Mouse (Mus musculus) limb, embryonic 14.5 days (tissue): ENCODE results near the gene Fermt2. TPM values are rescaled to one million over a fixed set of nuclear protein-coding genes. Genes with fewer than 3 reads are reported as not detected.
"Not testable (repeated sequence)": the region's sequence is repeated elsewhere in the genome, so short reads cannot be mapped to it uniquely, and the experiment has no call there.

Experiments
- ATAC-seq: fragments of 200-750 bp; cut with Nextera tagmentation; 2 replicates; pipeline ENCODE4 v1.8.0; 2017; ENCODE audit warnings: low read depth, moderate number of reproducible peaks, moderate TSS enrichment; ENCODE audit not compliant: low FRiP score
- DNase-seq: peaks from one replicate; pipeline ENCODE4 v3.0.0-alpha.2; 2015; ENCODE audit warnings: low spot score
- H3K27ac ChIP-seq: fragments of 300-500 bp; sonication (generic); replicated peaks from 2 replicates; pipeline ENCODE4 v1.5.1; 2014; ENCODE audit warnings: low read depth, mild to moderate bottlenecking, low read length, moderate library complexity, mixed read lengths
- H3K27me3 ChIP-seq: fragments of 300-500 bp; sonication (generic); 2 replicates; pipeline ENCODE4 v1.6.1; 2014; ENCODE audit warnings: low read length, mixed read lengths; ENCODE audit not compliant: control insufficient read depth, insufficient read depth
- H3K36me3 ChIP-seq: fragments of 300-500 bp; sonication (generic); 2 replicates; pipeline ENCODE4 v1.6.1; 2014; ENCODE audit warnings: mild to moderate bottlenecking, low read length, moderate library complexity, mixed read lengths; ENCODE audit not compliant: control insufficient read depth, insufficient read depth
- H3K4me1 ChIP-seq: fragments of 300-500 bp; sonication (generic); 2 replicates; pipeline ENCODE4 v1.6.1; 2014; ENCODE audit warnings: antibody characterized with exemption, low read length, mixed read lengths; ENCODE audit not compliant: control insufficient read depth, insufficient read depth
- H3K4me2 ChIP-seq: fragments of 300-500 bp; sonication (generic); replicated peaks from 2 replicates; pipeline ENCODE4 v1.6.1; 2014; ENCODE audit warnings: low read depth, mild to moderate bottlenecking, low read length, moderate library complexity; ENCODE audit not compliant: severe bottlenecking
- H3K4me3 ChIP-seq: fragments of 300-500 bp; sonication (generic); replicated peaks from 2 replicates; pipeline ENCODE4 v1.5.1; 2014; ENCODE audit warnings: low read length
- H3K9ac ChIP-seq: fragments of 300-500 bp; sonication (generic); 2 replicates; pipeline ENCODE4 v1.6.1; 2014; ENCODE audit warnings: mild to moderate bottlenecking, low read depth, low read length, moderate library complexity; ENCODE audit not compliant: severe bottlenecking
- H3K9me3 ChIP-seq: fragments of 300-500 bp; sonication (generic); 2 replicates; pipeline ENCODE4 v1.6.1; 2016; ENCODE audit warnings: low read length; ENCODE audit not compliant: control insufficient read depth
- POLR2A ChIP-seq: fragments of 200-500 bp; IDR thresholded peaks from 2 replicates; pipeline ENCODE4 v1.8.0; 2012; ENCODE audit warnings: inconsistent platforms, mild to moderate bottlenecking, moderate library complexity, borderline replicate concordance; ENCODE audit not compliant: insufficient read depth, insufficient read length; ENCODE audit errors: extremely low read depth
- WGBS: fragments of 180-500 bp; shearing (Covaris S2); extraction: QIAGEN DNeasy Blood & Tissue Kit; methylation state at CpG from one replicate; pipeline ENCODE4 v1.1.7; 2014; 5-methylcytosine and 5-hydroxymethylcytosine counted together
- polyA plus RNA-seq, 2 experiments: library from polyadenylated mRNA; depleted of rRNA in 1 of 2; stranded (reverse) in 1 of 2; unstranded in 1 of 2; fragments of >200 nt; fragmentation: Nextera tagmentation in 1 of 2; extraction: Ambion mirVana in 1 of 2; gene quantifications; 2 replicates each; pipeline versions ENCODE4 v1.2.1 to v1.2.3; 2012 to 2014

Gene Fermt2
- polyA plus RNA-seq, 2 experiments = 91.7 to 128 TPM

GRCm38 (mm10) chr14:45503934-45504333 lies 26.0 kb downstream of the Fermt2 start:
- TF ChIP-seq POLR2A = no peak
- no peak for ATAC-seq
- DNase-seq = no peak
- WGBS = 79% methylated on average over 3 of the region's 3 CpGs
- no peaks in the 10 kb centered on the region for H3K27me3 ChIP-seq
- H3K4me3 ChIP-seq = no peak overlapping the region
- H3K27ac ChIP-seq = no peak overlapping the region
- no peak overlapping the region for H3K9ac ChIP-seq
- H3K4me2 ChIP-seq = no peak overlapping the region
- H3K9me3 ChIP-seq = no peaks in the 10 kb centered on the region
- H3K36me3 ChIP-seq = peaks cover 28% of the 10 kb centered on the region
- H3K4me1 ChIP-seq = peaks cover 25% of the 10 kb centered on the region

DNA sequence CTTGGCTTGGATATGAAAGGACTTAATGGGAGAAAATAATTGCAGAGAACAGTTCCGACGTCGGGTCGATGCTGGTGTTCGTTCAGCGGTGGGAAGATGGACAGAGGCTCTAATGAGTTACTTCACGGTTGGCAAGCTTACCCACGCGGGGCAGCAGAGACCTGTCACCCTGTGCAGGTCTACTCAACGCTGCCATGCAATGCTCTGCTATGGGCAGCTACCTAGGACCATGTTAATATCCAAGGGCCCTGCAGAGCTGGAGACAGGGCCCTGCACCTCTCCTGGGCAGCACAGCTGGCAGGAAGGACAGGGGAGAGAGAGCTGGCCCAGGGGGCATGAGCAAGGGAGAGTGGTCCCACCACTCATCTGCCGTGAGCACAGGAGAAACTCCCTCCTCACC lies 29.9 kb downstream of the Fermt2 start:
- H3K4me2 ChIP-seq = no peak overlapping the region
- H3K4me3 ChIP-seq = no peak overlapping the region
- H3K4me1 ChIP-seq = no peaks in the 10 kb centered on the region
- DNase-seq (no peak), ATAC-seq (no peak)
- no peak for TF ChIP-seq POLR2A
- no peaks in the 10 kb centered on the region for H3K9me3 ChIP-seq
- H3K9ac ChIP-seq = no peak overlapping the region
- H3K36me3 ChIP-seq = peaks cover 38% of the 10 kb centered on the region
- H3K27me3 ChIP-seq = no peaks in the 10 kb centered on the region
- no peak overlapping the region for H3K27ac ChIP-seq
- 86% methylated on average over 11 of the region's 11 CpGs for WGBS

- no peak overlapping the region for H3K27ac ChIP-seq
- no peak overlapping the region for H3K4me2 ChIP-seq
- DNase-seq (no peak), ATAC-seq (no peak)
- H3K36me3 ChIP-seq = peaks cover 25% of the 10 kb centered on the region
- 95% methylated on average over 3 of the region's 3 CpGs for WGBS
- no peak overlapping the region for H3K4me3 ChIP-seq
- H3K9ac ChIP-seq = no peak overlapping the region
- no peaks in the 10 kb centered on the region for H3K4me1 ChIP-seq
- H3K9me3 ChIP-seq = no peaks in the 10 kb centered on the region
- no peaks in the 10 kb centered on the region for H3K27me3 ChIP-seq
- no peak for TF ChIP-seq POLR2A
Observed at GRCm38 (mm10) chr14:45497116-45497515, 32.8 kb downstream of the Fermt2 start.

DNA sequence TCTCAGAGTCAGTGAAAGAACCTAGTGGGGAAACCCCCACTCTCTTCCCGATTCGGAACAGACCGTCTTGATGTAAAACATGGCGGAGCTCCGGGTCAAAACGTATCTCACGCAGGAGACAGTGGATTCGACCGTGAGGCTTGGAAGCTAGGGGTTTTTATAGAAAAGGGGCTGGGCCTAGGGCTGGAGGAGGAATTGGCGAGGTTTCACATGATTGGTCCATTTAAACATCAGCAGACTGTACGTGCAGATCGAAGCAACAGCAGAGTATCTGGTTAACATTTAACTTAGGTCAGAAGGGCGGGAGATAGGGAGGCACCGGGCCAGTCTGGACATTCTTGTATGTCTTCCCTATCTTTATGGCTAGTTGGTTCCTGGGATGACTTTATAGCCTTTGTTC lies 34.1 kb downstream of the Fermt2 start:
- H3K36me3 ChIP-seq = peaks cover 25% of the 10 kb centered on the region
- not testable (repeated sequence) for H3K4me2 ChIP-seq, ATAC-seq, H3K4me1 ChIP-seq, H3K4me3 ChIP-seq, H3K9ac ChIP-seq, H3K27me3 ChIP-seq, H3K27ac ChIP-seq, DNase-seq, H3K9me3 ChIP-seq
- 91% methylated on average over 14 of the region's 14 CpGs for WGBS

DNA sequence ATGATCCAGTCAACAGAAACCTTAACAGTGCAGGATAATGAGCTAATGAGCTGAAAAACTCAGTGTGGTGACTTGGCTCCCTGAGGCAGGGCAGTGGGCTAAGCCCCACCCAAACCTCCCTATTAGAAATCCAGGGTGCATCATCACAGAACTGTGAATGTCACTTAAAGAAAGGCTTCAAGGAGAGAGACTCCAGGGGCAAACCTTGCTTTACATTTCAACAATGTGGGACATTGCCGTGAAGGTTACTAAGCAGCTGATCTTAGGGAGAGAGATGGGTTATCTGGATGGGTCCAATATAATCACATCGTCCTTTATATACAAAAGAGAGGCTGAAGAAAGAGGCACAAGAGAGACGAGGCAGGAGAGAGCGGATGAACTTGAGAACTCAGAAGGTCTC lies 36.0 kb downstream of the Fermt2 start:
- H3K27ac ChIP-seq = no peak overlapping the region
- no peaks in the 10 kb centered on the region for H3K27me3 ChIP-seq
- no peak for TF ChIP-seq POLR2A
- 98% methylated on average over 4 of the region's 4 CpGs for WGBS
- no peak overlapping the region for H3K9ac ChIP-seq
- no peaks in the 10 kb centered on the region for H3K9me3 ChIP-seq
- DNase-seq = no peak
- peaks cover 19% of the 10 kb centered on the region for H3K36me3 ChIP-seq
- no peak overlapping the region for H3K4me2 ChIP-seq
- H3K4me1 ChIP-seq = no peaks in the 10 kb centered on the region
- no peak for ATAC-seq
- H3K4me3 ChIP-seq = no peak overlapping the region

GRCm38 (mm10) chr14:45492668-45493067 lies 37.2 kb downstream of the Fermt2 start:
- no peak for TF ChIP-seq POLR2A
- Histone ChIP-seq H3K4me1 (no peaks in the 10 kb centered on the region), H3K4me2 (no peak overlapping the region), H3K27me3 (no peaks in the 10 kb centered on the region), H3K9me3 (no peaks in the 10 kb centered on the region), H3K27ac (no peak overlapping the region), H3K36me3 (peaks cover 9% of the 10 kb centered on the region; the same call in 1 of the 2 replicates), H3K9ac (no peak overlapping the region), H3K4me3 (no peak overlapping the region)
- ATAC-seq (no peak), DNase-seq (no peak)
- 96% methylated on average over 4 of the region's 4 CpGs for WGBS
